Mouse (Mus musculus) liver, adult 2 months (tissue): ENCODE measurements at regions not wholly inside any gene's neighbourhood (a gene's known extent, or its start where the extent isn't known, plus 50 kb on each side); places are given as distances from the start of the nearest gene placed in this dataset.
A peak's percentile ranks its signal among the peaks of the same experiment; 100 is the strongest.

Experiments used
- DNase-seq: peaks from one replicate; pipeline ENCODE4 v3.0.0-alpha.2; 2011; ENCODE audit warnings: low read depth, low spot score; ENCODE audit errors: extremely low read depth
- H3K27ac ChIP-seq: fragments of 200-500 bp; replicated peaks from 2 replicates; pipeline ENCODE4 v1.5.1; 2012; ENCODE audit warnings: low read depth, mild to moderate bottlenecking, control low read depth, inconsistent platforms, low read length; ENCODE audit not compliant: insufficient read depth
- H3K27me3 ChIP-seq: fragments of 200-500 bp; 2 replicates; pipeline ENCODE4 v1.6.1; 2012; ENCODE audit warnings: mild to moderate bottlenecking, moderate library complexity, low read length, inconsistent platforms; ENCODE audit not compliant: control insufficient read depth, insufficient read depth
- H3K36me3 ChIP-seq: fragments of 200-500 bp; 2 replicates; pipeline ENCODE4 v1.6.1; 2012; ENCODE audit warnings: low read length, inconsistent platforms; ENCODE audit not compliant: control insufficient read depth, insufficient read depth
- H3K4me1 ChIP-seq: fragments of 200-500 bp; 2 replicates; pipeline ENCODE4 v1.6.1; 2011; ENCODE audit warnings: low read length; ENCODE audit not compliant: control insufficient read depth, insufficient read depth
- H3K4me3 ChIP-seq: fragments of 200-500 bp; 2 replicates; pipeline ENCODE4 v1.5.1; 2011; ENCODE audit warnings: low read depth, mild to moderate bottlenecking, control low read depth, low read length, moderate library complexity; ENCODE audit not compliant: insufficient read depth
- H3K79me2 ChIP-seq: fragments of 200-500 bp; 2 replicates; pipeline ENCODE4 v1.6.1; 2012; ENCODE audit warnings: inconsistent platforms, mild to moderate bottlenecking, low read length, moderate library complexity; ENCODE audit not compliant: control insufficient read depth, insufficient read depth
- H3K9ac ChIP-seq: fragments of 200-500 bp; 2 replicates; pipeline ENCODE4 v1.6.1; 2012; ENCODE audit warnings: low read depth, mild to moderate bottlenecking, control low read depth, inconsistent platforms, low read length
- CTCF ChIP-seq: fragments of 200-500 bp; IDR thresholded peaks from 2 replicates; pipeline ENCODE4 v1.5.1; 2011; ENCODE audit warnings: low read depth, low read length, control low read depth
- POLR2A ChIP-seq: fragments of 200-500 bp; IDR thresholded peaks from 2 replicates; pipeline ENCODE4 v1.6.1; 2011; ENCODE audit warnings: low read length, control low read depth; ENCODE audit not compliant: insufficient read depth; ENCODE audit errors: extremely low read depth
- WGBS: fragments of 180-500 bp; shearing (Covaris S2); methylation state at CpG from one replicate; pipeline ENCODE4 v1.1.7; 2018; 5-methylcytosine and 5-hydroxymethylcytosine counted together

DNA sequence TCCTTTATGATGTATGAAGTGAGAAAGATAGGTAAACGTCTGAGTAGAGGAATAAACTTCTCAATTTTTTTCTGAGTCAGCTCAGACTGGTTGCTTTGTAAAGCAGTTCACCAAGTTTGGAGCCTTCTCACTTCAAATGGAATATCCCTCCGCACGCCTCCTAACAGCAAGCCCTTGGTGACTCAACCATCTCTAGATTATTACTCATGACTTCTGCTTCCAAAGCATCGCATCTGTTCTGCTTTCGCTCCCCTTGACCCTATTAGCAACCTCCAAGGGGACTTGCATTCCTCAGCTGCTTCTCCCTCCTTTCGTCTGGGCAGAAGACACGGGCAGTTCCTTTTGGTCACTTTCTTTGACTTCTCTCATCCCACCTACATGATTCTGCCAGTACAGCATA, 214.9 kb downstream of the Gm5426 start:
- H3K36me3 ChIP-seq = no peaks in the 10 kb centered on the region
- H3K79me2 ChIP-seq = no peaks in the 10 kb centered on the region
- no peak for DNase-seq
- TF ChIP-seq POLR2A (no peak), CTCF (no peak)
- H3K27me3 ChIP-seq = no peaks in the 10 kb centered on the region
- WGBS = 81% methylated on average over 7 of the region's 7 CpGs
- no peak overlapping the region for H3K4me3 ChIP-seq
- no peak overlapping the region for H3K27ac ChIP-seq
- no peak overlapping the region for H3K9ac ChIP-seq
- no peaks in the 10 kb centered on the region for H3K4me1 ChIP-seq

DNA sequence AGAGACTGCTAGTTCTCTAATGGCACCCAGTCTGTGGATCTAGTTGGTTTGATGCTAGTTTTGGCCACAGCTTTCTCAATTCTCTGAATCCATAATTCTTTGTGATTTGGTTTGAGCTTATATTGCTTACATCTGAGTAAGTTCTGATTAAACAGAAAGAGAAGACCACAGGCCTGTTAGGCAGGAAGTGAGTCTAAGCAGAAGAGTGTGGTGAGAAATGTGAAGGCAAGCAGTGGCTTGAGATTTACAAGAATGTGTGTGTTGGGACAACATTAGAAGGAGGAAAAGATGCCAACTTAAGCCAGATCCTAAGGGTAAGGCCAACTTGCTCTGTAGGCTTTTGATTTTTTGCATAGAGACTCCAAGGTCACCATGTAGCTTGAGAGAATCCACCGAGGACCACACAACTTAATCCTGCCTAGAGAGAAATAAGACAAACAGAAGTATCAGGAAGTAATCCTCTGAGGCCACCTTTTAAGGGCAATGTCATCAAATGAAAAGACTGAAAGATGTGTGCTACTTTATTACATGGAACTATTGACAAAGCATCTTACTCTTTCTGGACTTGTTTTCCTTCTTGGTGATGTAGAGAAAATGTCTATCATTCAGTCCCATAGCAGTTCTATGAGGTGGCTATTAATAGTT, 220.7 kb downstream of the Gm5426 start:
- Histone ChIP-seq H3K27ac (no peak overlapping the region), H3K4me1 (peaks cover 7% of the 10 kb centered on the region; the same call in 1 of the 2 replicates), H3K27me3 (no peaks in the 10 kb centered on the region), H3K4me3 (no peak overlapping the region), H3K9ac (no peak overlapping the region), H3K36me3 (no peaks in the 10 kb centered on the region), H3K79me2 (no peaks in the 10 kb centered on the region)
- TF ChIP-seq CTCF = no peak
- TF ChIP-seq POLR2A = no peak
- WGBS = 89% methylated on average over 1 of the region's 1 CpGs
- DNase-seq = no peak

DNA sequence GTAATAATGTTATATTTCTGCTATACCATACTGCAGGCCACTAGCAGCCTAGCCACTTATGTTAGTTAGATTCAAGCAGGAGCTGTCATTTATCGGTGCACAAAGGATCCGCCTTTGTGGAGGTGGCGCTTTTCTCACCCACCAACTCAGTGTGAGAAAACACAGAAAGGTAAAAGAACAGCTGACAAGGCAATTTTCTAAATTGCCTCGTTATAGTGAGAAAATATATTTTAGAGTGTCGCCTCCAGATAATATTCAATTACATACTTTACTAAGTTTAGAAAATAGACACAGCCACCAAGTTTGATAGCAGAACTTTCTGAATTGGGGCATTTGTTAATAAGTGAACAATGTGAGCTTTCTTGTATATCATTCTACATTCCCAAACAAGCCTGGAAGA, 221.2 kb downstream of the Gm5426 start:
- Histone ChIP-seq H3K36me3 (no peaks in the 10 kb centered on the region), H3K4me1 (peaks cover 9% of the 10 kb centered on the region; the same call in 1 of the 2 replicates), H3K4me3 (no peak overlapping the region), H3K27me3 (no peaks in the 10 kb centered on the region), H3K27ac (no peak overlapping the region), H3K9ac (no peak overlapping the region), H3K79me2 (no peaks in the 10 kb centered on the region)
- 89% methylated on average over 5 of the region's 5 CpGs for WGBS
- TF ChIP-seq POLR2A (no peak), CTCF (no peak)
- no peak for DNase-seq

DNA sequence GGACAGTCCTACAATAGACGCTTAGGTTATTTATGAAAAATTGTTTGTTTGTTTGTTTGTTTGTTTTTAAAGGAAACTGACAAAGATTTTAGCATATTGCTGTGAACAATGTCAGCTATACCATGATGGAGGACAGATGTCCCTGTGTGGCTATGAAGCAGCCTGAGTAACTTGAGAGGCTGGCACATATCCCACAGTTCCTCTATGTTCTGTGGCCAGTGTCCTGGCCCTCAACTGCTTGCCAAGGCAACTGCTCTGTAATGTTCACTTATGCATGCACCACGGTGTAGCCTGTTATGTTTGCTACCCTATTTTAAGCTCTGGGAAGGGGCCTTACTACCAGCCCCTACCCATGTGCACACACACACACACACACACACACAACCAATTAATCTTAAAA, 222.6 kb downstream of the Gm5426 start:
- no peaks in the 10 kb centered on the region for H3K36me3 ChIP-seq
- TF ChIP-seq POLR2A (no peak), CTCF (no peak)

DNA sequence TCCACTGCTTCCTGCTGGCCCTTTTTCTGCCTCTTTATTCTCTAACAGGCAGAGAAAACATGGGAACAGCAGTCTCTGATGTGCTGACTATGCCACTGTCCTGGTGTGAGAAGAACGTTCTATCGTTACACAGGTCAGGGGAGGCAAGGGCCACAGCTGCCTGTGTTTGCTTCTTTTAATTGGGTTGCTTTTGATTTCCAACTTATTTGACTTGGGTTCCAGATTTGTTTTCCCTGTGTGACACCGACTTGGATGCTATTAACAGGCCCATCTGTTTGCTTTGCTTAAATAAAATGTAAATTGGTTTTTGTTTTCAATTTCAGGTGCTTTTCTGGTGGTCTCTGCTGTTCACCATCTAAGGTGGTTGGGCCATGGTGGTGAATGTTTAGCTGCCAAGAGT, 225.8 kb downstream of the Gm5426 start:
- H3K79me2 ChIP-seq = no peaks in the 10 kb centered on the region
- H3K27me3 ChIP-seq = no peaks in the 10 kb centered on the region
- no peak overlapping the region for H3K4me3 ChIP-seq
- H3K27ac ChIP-seq = peak overlapping the region; percentile 60
- H3K4me1 ChIP-seq = peaks cover 9% of the 10 kb centered on the region; the same call in 1 of the 2 replicates
- no peaks in the 10 kb centered on the region for H3K36me3 ChIP-seq
- peak; percentile 55 for DNase-seq
- H3K9ac ChIP-seq = no peak overlapping the region
- no peak for TF ChIP-seq CTCF
- TF ChIP-seq POLR2A = no peak
- WGBS = 17% methylated on average over 3 of the region's 3 CpGs

More for the DNA sequence above, 222.6 kb downstream of the Gm5426 start:
- Histone ChIP-seq H3K4me3 (no peak overlapping the region), H3K27ac (no peak overlapping the region), H3K79me2 (no peaks in the 10 kb centered on the region), H3K9ac (no peak overlapping the region), H3K27me3 (no peaks in the 10 kb centered on the region), H3K4me1 (peaks cover 9% of the 10 kb centered on the region; the same call in 1 of the 2 replicates)
- WGBS = 77% methylated on average over 2 of the region's 2 CpGs
- DNase-seq = no peak

DNA sequence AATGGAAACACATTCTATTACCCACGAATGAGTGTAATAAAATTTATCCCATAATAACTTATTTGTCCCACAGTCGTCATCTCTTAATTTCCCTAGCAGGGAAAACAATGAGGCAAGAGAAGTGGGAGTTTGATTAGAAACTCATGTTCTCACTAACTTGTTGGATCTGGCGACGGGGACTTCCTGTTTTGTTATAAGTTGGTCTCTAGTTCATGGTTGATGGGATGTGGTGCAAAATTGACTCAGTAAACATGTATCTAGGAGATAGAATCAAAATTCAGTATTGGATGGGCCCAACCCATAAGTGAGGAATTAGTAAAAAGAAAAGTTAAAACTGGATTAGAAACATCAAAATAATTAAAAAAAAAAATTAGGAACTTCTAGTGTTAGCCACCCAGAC, 227.5 kb downstream of the Gm5426 start:
- DNase-seq = no peak

More for the DNA sequence above, 227.5 kb downstream of the Gm5426 start:
- H3K4me1 ChIP-seq = peaks cover 9% of the 10 kb centered on the region; the same call in 1 of the 2 replicates
- H3K27me3 ChIP-seq = no peaks in the 10 kb centered on the region
- no peaks in the 10 kb centered on the region for H3K79me2 ChIP-seq
- TF ChIP-seq POLR2A (no peak), CTCF (no peak)
- WGBS = 84% methylated on average over 4 of the region's 4 CpGs
- H3K36me3 ChIP-seq = no peaks in the 10 kb centered on the region
- H3K4me3 ChIP-seq = no peak overlapping the region
- H3K9ac ChIP-seq = no peak overlapping the region
- no peak overlapping the region for H3K27ac ChIP-seq
